Mouse (Mus musculus): ENCODE measurements at regions not wholly inside any gene's neighbourhood (a gene's known extent, or its start where the extent isn't known, plus 50 kb on each side); places are given as distances from the start of the nearest gene placed in this dataset.

GRCm38 (mm10) chrX:139392777-139393176 is 59.3 kb downstream of the Trap1a start:
- peak; percentile 61 for DNase-seq

DNA sequence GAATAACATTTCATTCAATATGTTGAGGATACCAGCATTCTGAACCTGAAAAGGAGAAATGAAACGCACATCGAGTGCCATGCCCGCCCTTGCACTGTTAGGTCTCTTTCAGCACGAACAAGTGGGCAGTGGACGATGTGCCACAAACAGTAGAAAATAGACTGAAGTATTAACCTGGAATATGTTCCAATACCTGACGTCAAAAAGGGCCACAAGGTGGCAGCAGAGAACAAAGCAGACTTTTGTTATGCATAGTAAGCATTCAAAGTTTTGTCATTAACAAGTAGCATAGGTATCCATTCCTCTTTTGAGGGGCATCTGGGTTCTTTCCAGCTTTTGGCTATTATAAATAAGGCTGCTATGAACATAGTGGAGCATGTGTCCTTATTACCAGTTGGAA is 63.5 kb upstream of the D330045A20Rik start:
- DNase-seq: peak; percentile 17

DNA sequence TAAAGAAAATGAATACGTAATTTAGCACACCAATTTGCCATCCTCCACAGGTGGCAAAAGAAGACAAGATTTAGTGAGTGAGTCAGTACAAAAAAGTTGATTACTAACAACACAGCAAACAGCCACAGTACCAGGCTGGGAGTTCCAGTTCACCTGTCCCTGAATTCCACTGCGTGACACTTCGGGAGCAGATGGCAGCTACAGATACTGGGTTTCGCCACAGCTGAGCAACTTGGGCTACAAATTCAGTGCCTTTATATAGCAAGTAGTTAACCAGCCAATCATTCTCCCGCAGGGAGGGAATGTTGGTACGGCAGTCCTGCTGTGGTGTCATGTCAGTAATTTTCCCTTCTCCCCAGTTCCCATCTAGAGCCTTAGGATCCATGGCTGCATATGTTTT is 60.3 kb upstream of the D330045A20Rik start:
- no peak for DNase-seq

GRCm38 (mm10) chrX:139424307-139424706 is 55.9 kb upstream of the D330045A20Rik start:
- DNase-seq: no peak
